Mouse (Mus musculus) heart, postnatal 0 days (tissue): ENCODE results near the gene Dync2li1. TPM values are rescaled to one million over a fixed set of nuclear protein-coding genes. Genes with fewer than 3 reads are reported as not detected.

ENCODE experiments used
- ATAC-seq: fragments of 200-750 bp; cut with Nextera tagmentation; 2 replicates; pipeline ENCODE4 v1.8.0; 2017; ENCODE audit warnings: low read depth, moderate number of reproducible peaks, moderate library complexity; ENCODE audit not compliant: insufficient read depth
- DNase-seq: peaks from one replicate; pipeline ENCODE4 v3.0.0-alpha.2; 2016; ENCODE audit warnings: low spot score
- H3K27ac ChIP-seq: fragments of 300-500 bp; sonication (generic); 2 replicates; pipeline ENCODE4 v1.5.1; 2014; ENCODE audit warnings: low read depth, mild to moderate bottlenecking
- H3K27me3 ChIP-seq: fragments of 300-500 bp; sonication (generic); 2 replicates; pipeline ENCODE4 v1.6.1; 2014; ENCODE audit warnings: low read length, mixed read lengths; ENCODE audit not compliant: control insufficient read depth, insufficient read depth
- H3K36me3 ChIP-seq: fragments of 300-500 bp; sonication (generic); replicated peaks from 2 replicates; pipeline ENCODE4 v1.6.1; 2014; ENCODE audit warnings: low read length, mixed read lengths; ENCODE audit not compliant: control insufficient read depth, insufficient read depth
- H3K4me1 ChIP-seq: fragments of 300-500 bp; sonication (generic); 2 replicates; pipeline ENCODE4 v1.6.1; 2014; ENCODE audit warnings: antibody characterized with exemption; ENCODE audit not compliant: control insufficient read depth, insufficient read depth
- H3K4me2 ChIP-seq: fragments of 300-500 bp; sonication (generic); 2 replicates; pipeline ENCODE4 v1.6.1; 2014; ENCODE audit warnings: low read depth, mild to moderate bottlenecking, low read length, moderate library complexity
- H3K4me3 ChIP-seq: fragments of 300-500 bp; sonication (generic); 2 replicates; pipeline ENCODE4 v1.5.1; 2014; ENCODE audit warnings: low read depth, low read length
- H3K9ac ChIP-seq: fragments of 300-500 bp; sonication (generic); replicated peaks from 2 replicates; pipeline ENCODE4 v1.6.1; 2014; ENCODE audit warnings: low read depth, low read length, mixed read lengths
- H3K9me3 ChIP-seq: fragments of 300-500 bp; sonication (generic); replicated peaks from 2 replicates; pipeline ENCODE4 v1.6.1; 2016; ENCODE audit warnings: low read length; ENCODE audit not compliant: control insufficient read depth
- CTCF ChIP-seq: IDR thresholded peaks from 2 replicates; pipeline ENCODE4 v1.5.1; 2016; ENCODE audit warnings: antibody characterized with exemption, control low read depth, low read depth
- EP300 ChIP-seq: IDR thresholded peaks from 2 replicates; pipeline ENCODE4 v1.6.1; 2016; ENCODE audit warnings: antibody characterized with exemption, low read depth
- WGBS: fragments of 180-500 bp; shearing (Covaris S2); extraction: QIAGEN DNeasy Blood & Tissue Kit; methylation state at CpG from one replicate; pipeline ENCODE4 v1.1.7; 2014; 5-methylcytosine and 5-hydroxymethylcytosine counted together
- polyA plus RNA-seq: library from polyadenylated mRNA; unstranded; fragments of >200 nt; fragmentation: Nextera tagmentation; extraction: Ambion mirVana; gene quantifications from 2 replicates; pipeline ENCODE4 v1.2.1, GENCODE M21; 2015
- total RNA-seq: library from RNA; depleted of rRNA; stranded (reverse); fragments of >200 nt; gene quantifications from 2 replicates; pipeline ENCODE4 v1.2.3, GENCODE M21; 2014; ENCODE audit warnings: low replicate concordance

Dync2li1 gene
- total and polyA plus RNA-seq, 2 experiments from 2014 or later = 6.6 TPM; not detected in 1

DNA sequence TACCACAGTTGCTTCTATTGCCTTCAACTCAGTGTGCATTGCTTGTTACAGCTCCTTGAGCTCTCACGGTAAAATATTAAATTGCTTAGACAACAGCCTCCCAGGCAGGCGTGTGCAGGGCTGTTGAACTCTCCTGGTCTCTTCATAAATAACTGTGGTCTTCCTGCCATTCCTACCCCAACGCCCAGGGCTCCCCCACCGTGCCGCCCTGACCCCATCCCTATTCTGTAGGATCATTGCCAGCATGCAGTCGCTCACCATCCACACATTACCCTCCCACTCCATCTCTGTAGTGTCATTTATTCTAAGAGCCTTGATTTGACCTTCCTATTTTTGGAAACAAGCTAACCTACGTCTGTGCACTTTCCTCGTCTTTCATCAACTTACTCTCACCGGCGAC is 38.8 kb downstream of the Dync2li1 start:
- no peak overlapping the region for H3K27ac ChIP-seq
- no peak overlapping the region for H3K9ac ChIP-seq
- no peaks in the 10 kb centered on the region for H3K9me3 ChIP-seq
- no peaks in the 10 kb centered on the region for H3K36me3 ChIP-seq
- DNase-seq (no peak), ATAC-seq (no peak)
- H3K4me3 ChIP-seq = no peak overlapping the region
- H3K4me2 ChIP-seq = no peak overlapping the region
- 32% methylated on average over 10 of the region's 10 CpGs for WGBS
- H3K4me1 ChIP-seq = peaks cover 6% of the 10 kb centered on the region; the same call in 1 of the 2 replicates
- TF ChIP-seq EP300 (no peak), CTCF (no peak)
- no peaks in the 10 kb centered on the region for H3K27me3 ChIP-seq

- TF ChIP-seq EP300 (no peak), CTCF (no peak)
- 41% methylated on average over 9 of the region's 9 CpGs for WGBS
- Histone ChIP-seq H3K9ac (no peak overlapping the region), H3K36me3 (no peaks in the 10 kb centered on the region), H3K9me3 (no peaks in the 10 kb centered on the region), H3K4me1 (peaks cover 6% of the 10 kb centered on the region; the same call in 1 of the 2 replicates), H3K27me3 (no peaks in the 10 kb centered on the region), H3K4me3 (no peak overlapping the region), H3K27ac (no peak overlapping the region), H3K4me2 (no peak overlapping the region)
- ATAC-seq (no peak), DNase-seq (no peak)
These were observed 39.4 kb downstream of the Dync2li1 start for GRCm38 (mm10) chr17:84665691-84666090.

DNA sequence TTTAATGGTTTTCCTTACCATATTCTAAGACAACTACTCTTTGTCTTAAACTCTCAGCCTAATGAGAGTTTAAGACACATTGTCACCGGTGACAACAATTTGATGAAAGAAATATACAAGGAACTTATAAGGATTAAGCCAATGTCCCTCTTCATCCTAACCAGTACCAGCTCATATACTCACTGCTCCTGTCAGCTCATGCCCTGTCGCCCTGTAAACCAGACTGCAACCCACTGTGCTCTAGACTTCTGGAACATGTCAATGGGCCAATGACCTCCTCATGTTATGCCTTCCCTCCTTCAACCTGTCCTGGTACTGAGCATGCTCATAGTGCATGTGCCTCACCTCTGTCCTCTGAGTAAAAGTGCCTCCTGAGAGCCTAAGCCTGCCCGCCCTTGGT is 41.6 kb downstream of the Dync2li1 start:
- 76% methylated on average over 3 of the region's 3 CpGs for WGBS
- H3K36me3 ChIP-seq = no peaks in the 10 kb centered on the region
- no peak overlapping the region for H3K4me3 ChIP-seq
- TF ChIP-seq EP300 = no peak
- TF ChIP-seq CTCF = no peak
- ATAC-seq = no peak
- no peak overlapping the region for H3K27ac ChIP-seq
- no peak overlapping the region for H3K4me2 ChIP-seq
- H3K4me1 ChIP-seq = peaks cover 6% of the 10 kb centered on the region; the same call in 1 of the 2 replicates
- no peaks in the 10 kb centered on the region for H3K9me3 ChIP-seq
- DNase-seq = no peak
- H3K27me3 ChIP-seq = no peaks in the 10 kb centered on the region
- H3K9ac ChIP-seq = no peak overlapping the region

GRCm38 (mm10) chr17:84672376-84673369 is 46.4 kb downstream of the Dync2li1 start:
- DNase-seq (no peak), ATAC-seq (no peak)
- TF ChIP-seq CTCF = no peak
- TF ChIP-seq EP300 = no peak
- H3K4me1 ChIP-seq = no peaks in the 10 kb centered on the region
- H3K4me3 ChIP-seq = no peak overlapping the region
- H3K27me3 ChIP-seq = peaks cover 18% of the 10 kb centered on the region
- H3K9me3 ChIP-seq = no peaks in the 10 kb centered on the region
- H3K36me3 ChIP-seq = no peaks in the 10 kb centered on the region
- WGBS = 72% methylated on average over 16 of the region's 16 CpGs
- no peak overlapping the region for H3K9ac ChIP-seq
- no peak overlapping the region for H3K4me2 ChIP-seq
- H3K27ac ChIP-seq = no peak overlapping the region

DNA sequence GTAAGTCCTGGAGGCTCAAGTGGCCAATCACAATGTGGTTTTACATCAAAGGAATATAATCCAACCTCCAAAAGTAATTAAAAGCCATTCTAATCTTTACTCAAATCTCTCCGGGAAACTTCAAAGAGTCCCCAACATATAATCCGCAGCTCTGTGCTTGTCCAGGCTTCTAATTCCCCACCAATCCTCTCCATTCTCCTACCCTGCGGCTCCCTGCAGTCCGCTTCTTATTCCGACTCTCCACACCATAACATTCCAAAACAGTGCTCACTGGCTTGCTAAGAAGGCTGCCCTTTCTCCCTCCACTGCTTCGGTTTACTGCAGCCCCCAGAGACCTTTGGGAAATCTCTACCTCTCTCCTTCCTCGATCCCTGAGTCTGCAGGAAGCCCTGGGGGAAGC is 47.8 kb downstream of the Dync2li1 start:
- Histone ChIP-seq H3K27ac (no peak overlapping the region), H3K9me3 (no peaks in the 10 kb centered on the region), H3K9ac (no peak overlapping the region), H3K27me3 (peaks cover 18% of the 10 kb centered on the region), H3K4me2 (no peak overlapping the region), H3K36me3 (no peaks in the 10 kb centered on the region), H3K4me3 (no peak overlapping the region), H3K4me1 (no peaks in the 10 kb centered on the region)
- DNase-seq (no peak), ATAC-seq (no peak)
- TF ChIP-seq CTCF (no peak), EP300 (no peak)
- 60% methylated on average over 7 of the region's 7 CpGs for WGBS
